Mouse (Mus musculus): ENCODE measurements around the gene Inka1.

DNA sequence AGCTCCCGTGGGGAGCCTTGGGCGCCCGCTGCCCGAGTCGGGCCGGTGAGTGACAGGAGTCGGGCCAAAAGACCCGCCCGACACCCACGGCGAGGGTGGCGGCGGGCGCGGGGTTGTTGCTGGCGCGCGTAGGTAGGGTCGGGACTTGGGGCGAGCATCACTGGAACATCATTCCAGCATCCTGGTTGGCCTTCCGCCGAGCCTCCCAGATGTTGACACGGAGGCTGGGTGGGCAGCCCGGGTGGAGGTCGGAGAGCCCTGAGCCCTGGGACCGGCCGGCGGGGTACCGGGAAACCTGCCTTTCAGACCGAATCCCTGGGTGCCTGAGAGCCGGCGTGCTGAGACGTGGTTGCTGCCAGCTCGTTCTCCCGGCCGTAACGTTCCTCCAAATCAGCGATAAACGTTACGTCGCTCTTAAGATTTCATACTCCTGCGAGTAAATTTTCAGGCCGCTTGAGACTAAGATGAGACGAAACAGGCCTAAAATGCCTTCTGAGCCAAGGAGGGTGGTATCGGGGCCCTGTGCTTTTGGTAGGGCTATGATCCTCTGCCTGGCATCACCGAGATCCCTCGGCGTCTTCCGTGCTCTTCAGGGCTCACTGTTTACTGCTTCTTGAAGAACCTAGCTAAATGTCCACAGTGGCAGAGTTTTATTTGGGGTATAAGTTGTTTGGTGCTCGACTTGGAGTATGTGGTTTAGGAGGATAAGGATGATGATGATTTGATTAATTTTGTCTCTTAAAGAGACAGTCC lies 17.3 kb upstream of the Inka1 start:
- TF ChIP-seq CTCF (IDR thresholded peaks at IDR 0.05; ENCODE audit: insufficient read depth, low read length) (no peak), POLR2A (IDR thresholded peaks at IDR 0.05; ENCODE audit: borderline replicate concordance, extremely low read depth, low read depth, low read length) (no peak)
